In the genomic region with DNA sequence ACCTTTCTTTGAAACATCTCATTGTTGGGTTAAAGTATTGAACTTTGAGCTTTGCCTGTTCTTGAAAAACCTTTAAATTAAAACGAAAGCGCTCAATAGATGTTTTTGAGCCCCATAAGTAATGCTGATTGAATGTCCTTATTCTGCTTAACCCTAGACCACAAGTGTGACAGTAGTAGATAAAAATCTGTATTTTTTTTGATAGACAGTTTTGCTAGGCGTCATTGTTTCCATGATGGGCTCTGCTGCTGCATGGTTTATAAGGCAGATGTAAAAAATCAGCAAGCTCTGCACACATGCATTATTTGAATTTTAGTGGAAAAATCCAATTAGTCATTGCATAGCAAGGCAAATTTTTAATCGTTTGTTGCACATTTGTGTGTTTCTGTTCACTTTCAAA, we compare ENCODE assay signal across 8 mouse cellular contexts. TPM values are rescaled to one million over a fixed set of nuclear protein-coding genes. Genes with fewer than 3 reads are reported as not detected.
DNase-seq lines count a peak whose midpoint lies in the region; ATAC-seq and TF ChIP-seq lines count a peak whose summit lies in the region.

No protein-coding gene starts in this region.

- TF ChIP-seq CTCF in embryonic fibroblast, embryonic 13.5 days (IDR thresholded peaks at IDR 0.05; ENCODE audit: borderline replicate concordance, insufficient read depth, low read length) = no peak

- no peaks in the 10 kb centered on the region for H3K36me3 ChIP-seq in liver, embryonic 11.5 days (ENCODE audit: control insufficient read depth, insufficient read depth, low read length)
- no peaks in the 10 kb centered on the region for H3K36me3 ChIP-seq in limb, embryonic 13.5 days
- no peaks in the 10 kb centered on the region for H3K36me3 ChIP-seq in splenic B cell, adult 2 months (ENCODE audit: control insufficient read depth, insufficient read depth, low read length, poor library complexity, severe bottlenecking)

- 58% methylated on average over 4 of the region's 4 CpGs for WGBS in liver, embryonic 11.5 days
- WGBS in limb, embryonic 13.5 days = 55% methylated on average over 4 of the region's 4 CpGs

- peak overlapping the region; percentile 73 for H3K4me3 ChIP-seq in liver, embryonic 11.5 days (ENCODE audit: low read depth, low read length)
- H3K4me3 ChIP-seq in embryonic fibroblast, embryonic 13.5 days (ENCODE audit: insufficient read depth, low read length) = peak overlapping the region; percentile 84
- H3K4me3 ChIP-seq in limb, embryonic 13.5 days = peak overlapping the region; percentile 65

- H3K4me1 ChIP-seq in liver, embryonic 11.5 days (replicated peaks; ENCODE audit: control insufficient read depth, insufficient read depth, low read length) = no peaks in the 10 kb centered on the region
- no peaks in the 10 kb centered on the region for H3K4me1 ChIP-seq in embryonic fibroblast, embryonic 13.5 days (ENCODE audit: control insufficient read depth, insufficient read depth, low read length)
- H3K4me1 ChIP-seq in limb, embryonic 13.5 days = no peaks in the 10 kb centered on the region

- H3K4me2 ChIP-seq in liver, embryonic 11.5 days = peak overlapping the region; percentile 61
- H3K4me2 ChIP-seq in limb, embryonic 13.5 days (replicated peaks) = peak overlapping the region; percentile 63

- H3K9me3 ChIP-seq in liver, embryonic 11.5 days (ENCODE audit: control insufficient read depth, low read length) = no peaks in the 10 kb centered on the region
- no peaks in the 10 kb centered on the region for H3K9me3 ChIP-seq in limb, embryonic 13.5 days

- TF ChIP-seq POLR2A in embryonic fibroblast, embryonic 13.5 days (IDR thresholded peaks at IDR 0.05; ENCODE audit: low read depth, low read length) = no peak

- DNase-seq in liver, embryonic 11.5 days (ENCODE audit: low spot score) = no peak
- DNase-seq in liver = no peak
- peak; percentile 39 for DNase-seq in splenic B cell, adult 2 months (ENCODE audit: low read depth, low spot score)
- no peak for DNase-seq in spleen, adult 12 weeks (ENCODE audit: low spot score)
- DNase-seq in urinary bladder, adult 2 months (ENCODE audit: low spot score) = no peak
- DNase-seq in layer of hippocampus, postnatal 36 days = no peak

- ATAC-seq in liver, embryonic 11.5 days (replicated peaks; ENCODE audit: low FRiP score) = no peak
- no peak for ATAC-seq in limb, embryonic 13.5 days (ENCODE audit: low FRiP score, low read depth)

- H3K9ac ChIP-seq in liver, embryonic 11.5 days (ENCODE audit: low read depth, low read length) = no peak overlapping the region
- no peak overlapping the region for H3K9ac ChIP-seq in limb, embryonic 13.5 days

- H3K27me3 ChIP-seq in liver, embryonic 11.5 days (replicated peaks; ENCODE audit: control insufficient read depth, insufficient read depth, low read length) = no peaks in the 10 kb centered on the region
- H3K27me3 ChIP-seq in limb, embryonic 13.5 days = no peaks in the 10 kb centered on the region
- no peaks in the 10 kb centered on the region for H3K27me3 ChIP-seq in splenic B cell, adult 2 months (ENCODE audit: control insufficient read depth, insufficient read depth, low read length, poor library complexity, severe bottlenecking)

- H3K27ac ChIP-seq in liver, embryonic 11.5 days (ENCODE audit: low read depth, low read length) = no peak overlapping the region
- H3K27ac ChIP-seq in embryonic fibroblast, embryonic 13.5 days (ENCODE audit: insufficient read depth, low read length) = no peak overlapping the region
- no peak overlapping the region for H3K27ac ChIP-seq in limb, embryonic 13.5 days

RNA-seq across cellular contexts. Expression of a gene that starts 1.8 kb away (rescaled TPM):
- 29.7 and 35.0 TPM in 2 replicates for polyA plus RNA-seq in liver, embryonic 11.5 days (2014; fragmentation: Nextera tagmentation; extraction: Ambion mirVana)
- polyA plus RNA-seq in embryonic fibroblast, embryonic 13.5 days (2011; ENCODE audit: insufficient read length, low read depth, missing spikeins) = 32.0 and 37.0 TPM in 2 replicates
- 57.4 and 65.6 TPM in 2 replicates for polyA plus RNA-seq in limb, embryonic 13.5 days (2015; fragmentation: Nextera tagmentation; extraction: Ambion mirVana)
- polyA plus RNA-seq in urinary bladder, adult 2 months (2012; rRNA removed) = 10.1 and 10.3 TPM in 2 replicates
- 10 to 100 TPM; 21.5 to 22.4 TPM for total RNA-seq in layer of hippocampus, postnatal 36 days (2021)
